Mouse (Mus musculus) layer of hippocampus, adult 6 months (tissue): ENCODE measurements around the gene Foxk1. TPM values are rescaled to one million over a fixed set of nuclear protein-coding genes. Genes with fewer than 3 reads are reported as not detected.

Experiments used
- long read RNA-seq, 2 experiments: library from polyadenylated mRNA; unstranded; transcript quantifications; one replicate each; pipeline ENCODE4 v2.0.0; 2019 to 2020
- polyA plus RNA-seq: library from polyadenylated mRNA; unstranded; fragments of <200 nt; fragmentation: Nextera tagmentation; gene quantifications from 2 replicates; pipeline ENCODE4 v1.2.3, GENCODE M21; 2021

Foxk1 gene
- 2.1 and 2.7 TPM in 2 replicates for polyA plus RNA-seq
- long read RNA-seq, experiment 1, partial matches to known transcripts, result 0 of 4 reads
- long read RNA-seq, experiment 1, other reads (novel, unspliced or antisense), result 4 of 4 reads
- long read RNA-seq, experiment 2, full-length matches to known transcripts, result 1 of 14 reads
- long read RNA-seq, experiment 2, partial matches to known transcripts, result 3 of 14 reads
- long read RNA-seq, experiment 2, other reads (novel, unspliced or antisense), result 10 of 14 reads

DNA sequence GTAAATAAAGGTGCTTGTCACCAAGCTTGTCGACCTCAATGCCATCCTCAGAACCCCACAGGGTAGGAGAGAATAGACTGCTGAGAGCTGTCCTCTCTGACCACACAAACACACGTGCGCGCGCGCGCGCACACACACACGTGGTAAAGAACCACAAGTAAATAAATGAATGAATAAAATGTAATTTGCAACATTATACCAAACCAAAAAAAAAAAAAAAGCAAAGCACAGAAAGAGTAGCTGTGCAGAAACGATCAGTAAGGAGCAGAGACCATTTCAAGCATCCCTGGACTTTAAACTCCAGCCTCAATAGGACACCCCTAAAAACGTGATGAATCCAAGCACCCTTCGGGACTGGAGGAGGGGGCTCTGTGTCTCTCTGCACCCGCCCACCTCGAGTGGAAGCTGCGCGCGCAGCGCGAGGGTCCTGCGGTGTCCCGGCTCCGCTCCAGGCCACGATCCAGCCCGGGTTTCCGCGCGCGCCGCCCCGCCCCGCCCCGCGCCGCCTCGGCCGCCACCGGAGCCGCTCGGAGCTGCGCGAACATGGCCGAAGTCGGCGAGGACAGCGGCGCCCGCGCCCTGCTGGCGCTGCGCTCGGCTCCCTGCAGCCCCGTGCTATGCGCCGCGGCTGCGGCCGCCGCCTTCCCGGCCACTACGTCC is at the start of gene Foxk1:
TSS of gene Foxk1 (plus strand) at position 517 of the 660 bp plus-strand sequence.

DNA sequence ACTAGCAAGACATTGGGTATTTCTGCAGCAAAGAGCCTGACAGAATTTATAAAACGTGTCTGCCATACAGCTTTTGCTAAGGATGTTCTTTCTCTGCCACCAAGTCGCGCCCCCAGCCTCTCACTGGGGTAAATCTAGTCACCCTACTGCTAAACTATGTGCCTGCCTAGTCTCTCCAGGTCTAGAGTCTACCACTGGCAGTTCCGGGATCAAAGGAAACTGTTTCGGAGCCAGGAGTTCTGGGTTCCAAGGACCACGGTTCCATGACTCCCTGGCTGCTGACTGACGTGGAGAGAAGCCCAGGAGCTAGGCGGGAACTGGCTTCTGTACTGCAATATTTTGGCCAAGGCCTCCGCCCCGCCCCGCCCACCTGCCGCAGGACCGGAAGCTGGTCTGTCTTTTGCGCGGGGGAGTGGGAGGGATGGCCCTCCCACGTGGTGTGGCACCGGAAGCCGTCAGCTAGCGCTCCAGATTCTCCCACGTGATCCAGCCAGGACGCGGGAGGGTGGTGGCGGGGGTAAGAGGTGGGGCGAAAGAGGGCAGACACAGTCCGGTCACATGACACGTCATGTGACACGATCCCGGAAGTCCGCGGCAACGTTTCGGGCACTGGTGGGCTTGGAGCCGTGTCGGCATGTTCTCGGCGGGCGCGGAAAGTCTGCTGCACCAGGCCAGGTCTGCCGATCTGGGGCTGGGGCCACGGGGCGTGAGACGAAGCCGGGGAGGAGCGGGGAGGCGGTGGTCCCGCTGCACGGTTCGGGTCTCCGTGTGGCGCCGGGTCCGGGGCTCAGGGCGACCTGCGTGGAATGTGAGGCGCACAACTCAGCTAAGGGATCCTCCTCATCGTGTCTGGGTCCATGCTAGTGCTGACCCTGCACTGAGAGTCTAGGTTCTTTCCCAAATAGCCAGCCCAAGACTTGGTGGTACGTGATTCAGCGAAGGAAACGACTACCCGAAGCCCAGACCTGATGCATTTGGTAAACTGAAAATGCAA is 62.5 kb downstream of the Foxk1 start, which contains the start of gene Ap5z1:
TSS of gene Ap5z1 (plus strand) at position 484 of the 994 bp plus-strand sequence.

Other genes with a start within 250 kb of the Foxk1 start
- 8.5 and 8.6 TPM in 2 replicates for gene Ap5z1, start 62.4 kb downstream of the Foxk1 start, polyA plus RNA-seq
- gene Papolb, start 128.6 kb downstream of the Foxk1 start, polyA plus RNA-seq, result 0.06 TPM in 1 of 2 replicates, not detected in the other
- 4.2 and 5.5 TPM in 2 replicates for gene Radil, start 149.6 kb downstream of the Foxk1 start, polyA plus RNA-seq
- 168 and 183 TPM in 2 replicates for gene Mmd2, start 207.3 kb downstream of the Foxk1 start, polyA plus RNA-seq
- 34.1 and 34.9 TPM in 2 replicates for gene Wipi2, start 226.2 kb downstream of the Foxk1 start, polyA plus RNA-seq